Mouse (Mus musculus) bone marrow macrophage, adult 2 months (primary cell): Measurements from ENCODE around the gene Faf1.

Experiments used
- CTCF ChIP-seq: IDR thresholded peaks from 2 replicates; pipeline ENCODE4 v1.5.1; 2012; ENCODE audit warnings: low read depth, mild to moderate bottlenecking, low read length, moderate library complexity
- POLR2A ChIP-seq: IDR thresholded peaks from 2 replicates; pipeline ENCODE4 v1.6.1; 2012; ENCODE audit warnings: mild to moderate bottlenecking, low read depth, low read length, borderline replicate concordance

- TF ChIP-seq CTCF (no peak), POLR2A (no peak)
Measured at GRCm38 (mm10) chr4:109769071-109769470, 92.7 kb downstream of the Faf1 start.
